Mouse (Mus musculus) embryonic facial prominence, embryonic 11.5 days (tissue): ENCODE measurements at regions not wholly inside any gene's neighbourhood (a gene's known extent, or its start where the extent isn't known, plus 50 kb on each side); places are given as distances from the start of the nearest gene placed in this dataset.

Experiments used
- ATAC-seq: fragments of 200-750 bp; cut with Nextera tagmentation; replicated peaks from 2 replicates; pipeline ENCODE4 v1.8.0; 2017; ENCODE audit warnings: low read depth; ENCODE audit not compliant: insufficient number of reproducible peaks, low FRiP score, low TSS enrichment
- DNase-seq: peaks from one replicate; pipeline ENCODE4 v3.0.0-alpha.2; 2015; ENCODE audit warnings: low spot score
- H3K27ac ChIP-seq: fragments of 300-500 bp; sonication (generic); replicated peaks from 2 replicates; pipeline ENCODE4 v1.5.1; 2014; ENCODE audit warnings: mild to moderate bottlenecking, low read depth, low read length, control low read depth
- H3K27me3 ChIP-seq: fragments of 300-500 bp; sonication (generic); 2 replicates; pipeline ENCODE4 v1.6.1; 2014; ENCODE audit warnings: mild to moderate bottlenecking, low read length, moderate library complexity, mixed read lengths; ENCODE audit not compliant: control insufficient read depth, insufficient read depth
- H3K36me3 ChIP-seq: fragments of 300-500 bp; sonication (generic); replicated peaks from 2 replicates; pipeline ENCODE4 v1.6.1; 2014; ENCODE audit warnings: low read depth, mild to moderate bottlenecking, low read length, moderate library complexity, mixed read lengths; ENCODE audit not compliant: control insufficient read depth, insufficient read depth
- H3K4me1 ChIP-seq: fragments of 300-500 bp; sonication (generic); 2 replicates; pipeline ENCODE4 v1.6.1; 2014; ENCODE audit warnings: low read length, mixed read lengths; ENCODE audit not compliant: control insufficient read depth, insufficient read depth
- H3K4me2 ChIP-seq: fragments of 300-500 bp; sonication (generic); 2 replicates; pipeline ENCODE4 v1.6.1; 2014; ENCODE audit warnings: low read depth, mild to moderate bottlenecking, control low read depth, low read length, moderate library complexity
- H3K4me3 ChIP-seq: fragments of 300-500 bp; sonication (generic); 2 replicates; pipeline ENCODE4 v1.5.1; 2014; ENCODE audit warnings: low read depth, low read length, control low read depth
- H3K9ac ChIP-seq: fragments of 300-500 bp; sonication (generic); replicated peaks from 2 replicates; pipeline ENCODE4 v1.6.1; 2014; ENCODE audit warnings: mild to moderate bottlenecking, control low read depth, low read length
- H3K9me3 ChIP-seq: fragments of 300-500 bp; sonication (generic); replicated peaks from 2 replicates; pipeline ENCODE4 v1.6.1; 2016; ENCODE audit warnings: mild to moderate bottlenecking, low read length, inconsistent platforms, mixed read lengths; ENCODE audit not compliant: control insufficient read depth
- WGBS: fragments of 180-500 bp; shearing (Covaris S2); extraction: QIAGEN DNeasy Blood & Tissue Kit; methylation state at CpG from one replicate; pipeline ENCODE4 v1.1.7; 2014; 5-methylcytosine and 5-hydroxymethylcytosine counted together

- DNase-seq (no peak), ATAC-seq (no peak)
- WGBS = 70% methylated on average over 13 of the region's 13 CpGs
- H3K36me3 ChIP-seq = no peaks in the 10 kb centered on the region
- no peak overlapping the region for H3K9ac ChIP-seq
- no peak overlapping the region for H3K4me2 ChIP-seq
- H3K27me3 ChIP-seq = no peaks in the 10 kb centered on the region
- no peak overlapping the region for H3K4me3 ChIP-seq
- H3K9me3 ChIP-seq = no peaks in the 10 kb centered on the region
- no peak overlapping the region for H3K27ac ChIP-seq
- H3K4me1 ChIP-seq = no peaks in the 10 kb centered on the region
These were observed 172.4 kb downstream of the Ktn1 start for GRCm38 (mm10) chr14:47820571-47821143.

- WGBS = 68% methylated on average over 9 of the region's 9 CpGs
- H3K36me3 ChIP-seq = no peaks in the 10 kb centered on the region
- DNase-seq (no peak), ATAC-seq (no peak)
- H3K27me3 ChIP-seq = no peaks in the 10 kb centered on the region
- no peaks in the 10 kb centered on the region for H3K9me3 ChIP-seq
- H3K4me3 ChIP-seq = no peak overlapping the region
- H3K4me2 ChIP-seq = no peak overlapping the region
- H3K27ac ChIP-seq = no peak overlapping the region
- no peak overlapping the region for H3K9ac ChIP-seq
- H3K4me1 ChIP-seq = no peaks in the 10 kb centered on the region
These were observed 174.9 kb downstream of the Ktn1 start for GRCm38 (mm10) chr14:47823182-47823581.

- Histone ChIP-seq H3K9ac (no peak overlapping the region), H3K27me3 (no peaks in the 10 kb centered on the region), H3K36me3 (no peaks in the 10 kb centered on the region), H3K4me1 (no peaks in the 10 kb centered on the region), H3K4me3 (no peak overlapping the region), H3K9me3 (no peaks in the 10 kb centered on the region), H3K27ac (no peak overlapping the region), H3K4me2 (no peak overlapping the region)
- DNase-seq (no peak), ATAC-seq (no peak)
- 83% methylated on average over 8 of the region's 8 CpGs for WGBS
These were observed 175.4 kb downstream of the Ktn1 start for GRCm38 (mm10) chr14:47823696-47824095.

GRCm38 (mm10) chr14:47825446-47825956 is 177.3 kb downstream of the Ktn1 start:
- no peaks in the 10 kb centered on the region for H3K4me1 ChIP-seq
- 87% methylated on average over 3 of the region's 3 CpGs for WGBS
- DNase-seq (no peak), ATAC-seq (no peak)
- H3K4me2 ChIP-seq = no peak overlapping the region
- no peaks in the 10 kb centered on the region for H3K27me3 ChIP-seq
- no peaks in the 10 kb centered on the region for H3K36me3 ChIP-seq
- H3K9me3 ChIP-seq = no peaks in the 10 kb centered on the region
- H3K9ac ChIP-seq = no peak overlapping the region
- no peak overlapping the region for H3K4me3 ChIP-seq
- H3K27ac ChIP-seq = no peak overlapping the region

GRCm38 (mm10) chr14:47826545-47826944 is 178.3 kb downstream of the Ktn1 start:
- DNase-seq (no peak), ATAC-seq (no peak)
- Histone ChIP-seq H3K4me2 (no peak overlapping the region), H3K9me3 (no peaks in the 10 kb centered on the region), H3K27ac (no peak overlapping the region), H3K27me3 (no peaks in the 10 kb centered on the region), H3K36me3 (no peaks in the 10 kb centered on the region), H3K9ac (no peak overlapping the region), H3K4me3 (no peak overlapping the region), H3K4me1 (no peaks in the 10 kb centered on the region)
- WGBS = 70% methylated on average over 4 of the region's 4 CpGs

GRCm38 (mm10) chr14:47827623-47828022 is 179.4 kb downstream of the Ktn1 start:
- WGBS = 88% methylated on average over 2 of the region's 2 CpGs

GRCm38 (mm10) chr14:47833696-47834095 is 185.4 kb downstream of the Ktn1 start:
- ATAC-seq (no peak), DNase-seq (no peak)
- Histone ChIP-seq H3K4me1 (no peaks in the 10 kb centered on the region), H3K27me3 (no peaks in the 10 kb centered on the region), H3K36me3 (no peaks in the 10 kb centered on the region), H3K4me3 (no peak overlapping the region), H3K4me2 (no peak overlapping the region), H3K9ac (no peak overlapping the region), H3K9me3 (no peaks in the 10 kb centered on the region), H3K27ac (no peak overlapping the region)
- 86% methylated on average over 10 of the region's 10 CpGs for WGBS

More at GRCm38 (mm10) chr14:47827623-47828022, 179.4 kb downstream of the Ktn1 start:
- H3K36me3 ChIP-seq = no peaks in the 10 kb centered on the region
- ATAC-seq (no peak), DNase-seq (no peak)
- no peaks in the 10 kb centered on the region for H3K9me3 ChIP-seq
- no peaks in the 10 kb centered on the region for H3K4me1 ChIP-seq
- H3K9ac ChIP-seq = no peak overlapping the region
- H3K4me3 ChIP-seq = no peak overlapping the region
- H3K4me2 ChIP-seq = no peak overlapping the region
- H3K27me3 ChIP-seq = no peaks in the 10 kb centered on the region
- no peak overlapping the region for H3K27ac ChIP-seq

GRCm38 (mm10) chr14:47835408-47835807 is 187.2 kb downstream of the Ktn1 start:
- DNase-seq (no peak), ATAC-seq (no peak)
- H3K9me3 ChIP-seq = no peaks in the 10 kb centered on the region
- no peaks in the 10 kb centered on the region for H3K36me3 ChIP-seq
- H3K27ac ChIP-seq = no peak overlapping the region
- H3K4me3 ChIP-seq = no peak overlapping the region
- H3K9ac ChIP-seq = no peak overlapping the region
- no peaks in the 10 kb centered on the region for H3K4me1 ChIP-seq
- H3K4me2 ChIP-seq = no peak overlapping the region
- 82% methylated on average over 4 of the region's 4 CpGs for WGBS
- H3K27me3 ChIP-seq = no peaks in the 10 kb centered on the region
